Mouse (Mus musculus) embryonic fibroblast, embryonic 13.5 days (primary cell): Measurements from ENCODE around the gene Atp1a1.

Source experiments
- CTCF ChIP-seq: IDR thresholded peaks from 2 replicates; pipeline ENCODE4 v1.5.1; 2011; ENCODE audit warnings: mild to moderate bottlenecking, control low read depth, low read length, moderate library complexity, borderline replicate concordance; ENCODE audit not compliant: insufficient read depth
- POLR2A ChIP-seq: IDR thresholded peaks from 2 replicates; pipeline ENCODE4 v1.6.1; 2011; ENCODE audit warnings: low read depth, mild to moderate bottlenecking, control low read depth, low read length, moderate library complexity

DNA sequence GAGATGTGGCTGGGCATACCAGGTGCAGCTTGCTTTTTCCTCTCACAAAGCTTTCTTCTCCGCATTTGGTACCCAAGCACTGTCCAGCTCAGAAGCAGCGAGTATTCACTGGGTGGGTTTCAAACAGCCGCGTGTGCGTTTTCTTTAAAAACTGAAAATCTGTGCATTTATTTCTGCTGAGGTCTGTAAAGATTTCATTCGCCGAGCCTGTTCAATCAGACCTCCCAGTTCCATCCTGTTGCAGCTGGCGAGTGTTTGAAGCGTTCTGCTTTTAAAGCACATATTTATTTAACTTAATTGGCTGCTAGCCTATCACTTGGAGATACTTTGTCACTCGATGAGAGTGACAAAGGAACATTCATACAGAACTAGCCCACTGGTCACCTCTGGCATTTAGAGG, 73.6 kb downstream of the Atp1a1 start:
- TF ChIP-seq CTCF (no peak), POLR2A (no peak)
